16 mouse cellular contexts compared by ENCODE assay signal in the genomic region with DNA sequence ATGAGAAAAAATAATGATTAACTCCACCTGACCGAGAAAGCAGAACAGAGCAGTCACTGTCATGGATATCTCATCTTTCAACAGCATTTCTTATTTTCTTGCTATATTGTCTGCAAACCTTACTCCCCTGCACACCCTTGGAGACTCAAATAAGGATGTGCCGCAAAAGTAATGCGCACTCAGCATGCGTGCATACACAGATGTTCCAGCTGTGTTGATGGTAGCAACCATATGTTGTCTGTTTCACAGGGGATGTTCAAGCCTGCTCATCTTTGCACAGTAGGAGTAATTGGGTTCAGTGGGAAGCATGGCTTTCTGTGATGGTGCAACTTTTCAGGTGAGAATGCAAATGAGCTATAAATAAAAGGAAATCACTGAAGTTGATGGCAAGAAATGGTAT.
"Had no signal": no experiment of that assay in that cellular context is flagged by ENCODE, and none has a peak within 500 bp of the region (broad histone marks: within the 10 kb centered on the region; RNA-seq: fewer than 3 reads in every experiment).

No protein-coding gene starts in this region.

- H3K36me3 ChIP-seq: intestine, embryonic 15.5 days; kidney, embryonic 15.5 days; liver, embryonic 13.5 days had no signal

- H3K4me3 ChIP-seq: intestine, embryonic 15.5 days; kidney, embryonic 15.5 days; left cerebral cortex, adult 2 months; liver, embryonic 13.5 days; myocyte had no signal

- ATAC-seq: intestine, embryonic 15.5 days had no signal

- H3K9ac ChIP-seq: intestine, embryonic 15.5 days; kidney, embryonic 15.5 days; liver, embryonic 13.5 days had no signal

- H3K27me3 ChIP-seq: intestine, embryonic 15.5 days; kidney, embryonic 15.5 days; liver, embryonic 13.5 days had no signal

- H3K4me1 ChIP-seq: intestine, embryonic 15.5 days; kidney, embryonic 15.5 days; liver, embryonic 13.5 days had no signal

- H3K4me2 ChIP-seq: intestine, embryonic 15.5 days; kidney, embryonic 15.5 days; liver, embryonic 13.5 days had no signal

- DNase-seq: kidney, adult 11 months; kidney, adult 8-10 months; kidney, postnatal 10 days; kidney, postnatal 36 days; layer of hippocampus, postnatal 36 days; liver, embryonic 13.5 days; lung, adult 2 months; lung, postnatal 14 days; lung, postnatal 4 days; thymus, adult 2 months; thymus, postnatal 14 days; thymus, postnatal 4 days had no signal

- H3K9me3 ChIP-seq: intestine, embryonic 15.5 days; kidney, embryonic 15.5 days; liver, embryonic 13.5 days had no signal

- H3K27ac ChIP-seq: intestine, embryonic 15.5 days; kidney, embryonic 15.5 days; left cerebral cortex, adult 2 months; liver, embryonic 13.5 days had no signal
